Mouse (Mus musculus) neural tube, embryonic 11.5 days (tissue): ENCODE data around the gene Astn1. TPM values are rescaled to one million over a fixed set of nuclear protein-coding genes. Genes with fewer than 3 reads are reported as not detected.

Experiments used
- ATAC-seq: fragments of 200-750 bp; cut with Nextera tagmentation; 2 replicates; pipeline ENCODE4 v1.8.0; 2017; ENCODE audit warnings: moderate number of reproducible peaks, mild to moderate bottlenecking, moderate TSS enrichment, moderate library complexity; ENCODE audit not compliant: insufficient read depth, low FRiP score, low TSS enrichment
- DNase-seq: peaks from one replicate; pipeline ENCODE4 v3.0.0-alpha.2; 2015; ENCODE audit warnings: low spot score
- H3K27ac ChIP-seq: fragments of 300-500 bp; sonication (generic); 2 replicates; pipeline ENCODE4 v1.5.1; 2014; ENCODE audit warnings: low read depth, mild to moderate bottlenecking, low read length
- H3K27me3 ChIP-seq: fragments of 300-500 bp; sonication (generic); 2 replicates; pipeline ENCODE4 v1.6.1; 2014; ENCODE audit warnings: mild to moderate bottlenecking, low read length, mixed read lengths; ENCODE audit not compliant: control insufficient read depth, insufficient read depth
- H3K36me3 ChIP-seq: fragments of 300-500 bp; sonication (generic); 2 replicates; pipeline ENCODE4 v1.6.1; 2014; ENCODE audit warnings: mild to moderate bottlenecking, low read length, moderate library complexity, mixed read lengths; ENCODE audit not compliant: control insufficient read depth, insufficient read depth
- H3K4me1 ChIP-seq: fragments of 300-500 bp; sonication (generic); 2 replicates; pipeline ENCODE4 v1.6.1; 2014; ENCODE audit warnings: low read length, mixed read lengths; ENCODE audit not compliant: control insufficient read depth, insufficient read depth
- H3K4me2 ChIP-seq: fragments of 300-500 bp; sonication (generic); 2 replicates; pipeline ENCODE4 v1.6.1; 2014; ENCODE audit warnings: low read depth, mild to moderate bottlenecking, moderate library complexity
- H3K4me3 ChIP-seq: fragments of 300-500 bp; sonication (generic); 2 replicates; pipeline ENCODE4 v1.5.1; 2014; ENCODE audit warnings: low read depth, low read length
- H3K9ac ChIP-seq: fragments of 300-500 bp; sonication (generic); 2 replicates; pipeline ENCODE4 v1.6.1; 2014; ENCODE audit warnings: mild to moderate bottlenecking, low read length
- H3K9me3 ChIP-seq: fragments of 300-500 bp; sonication (generic); 2 replicates; pipeline ENCODE4 v1.6.1; 2016; ENCODE audit warnings: low read length; ENCODE audit not compliant: control insufficient read depth
- WGBS: fragments of 180-500 bp; shearing (Covaris S2); extraction: QIAGEN DNeasy Blood & Tissue Kit; methylation state at CpG from one replicate; pipeline ENCODE4 v1.1.7; 2014; 5-methylcytosine and 5-hydroxymethylcytosine counted together
- polyA plus RNA-seq: library from polyadenylated mRNA; unstranded; fragments of >200 nt; fragmentation: Nextera tagmentation; extraction: Ambion mirVana; gene quantifications from 2 replicates; pipeline ENCODE4 v1.2.1, GENCODE M21; 2014

Gene Astn1
- polyA plus RNA-seq, 1 experiment from 2014 or later = 15.8 TPM

DNA sequence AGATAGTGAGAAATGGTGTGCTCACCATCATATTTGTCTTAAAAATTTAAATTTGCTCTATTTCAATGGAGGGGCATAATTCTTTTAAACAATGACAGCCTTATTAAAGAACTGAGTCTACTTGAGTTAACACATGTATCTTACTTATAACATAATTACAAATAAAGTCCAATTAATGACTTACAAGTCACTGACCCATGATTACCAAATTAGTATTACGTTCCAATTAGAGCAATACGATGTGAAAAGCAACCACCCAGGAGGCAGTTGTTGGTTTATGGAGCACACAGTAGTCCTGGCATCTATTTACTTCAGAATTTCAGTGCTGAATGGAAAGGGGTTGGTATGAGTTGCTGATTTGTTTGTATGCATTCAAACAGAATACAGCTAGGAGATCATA is 237.4 kb downstream of the Astn1 start:
- Histone ChIP-seq H3K27ac (no peak overlapping the region), H3K36me3 (no peaks in the 10 kb centered on the region), H3K4me3 (no peak overlapping the region), H3K9ac (no peak overlapping the region), H3K27me3 (no peaks in the 10 kb centered on the region), H3K4me1 (no peaks in the 10 kb centered on the region), H3K9me3 (no peaks in the 10 kb centered on the region), H3K4me2 (no peak overlapping the region)
- ATAC-seq = no peak
- WGBS = 80% methylated on average over 2 of the region's 2 CpGs
- no peak for DNase-seq

DNA sequence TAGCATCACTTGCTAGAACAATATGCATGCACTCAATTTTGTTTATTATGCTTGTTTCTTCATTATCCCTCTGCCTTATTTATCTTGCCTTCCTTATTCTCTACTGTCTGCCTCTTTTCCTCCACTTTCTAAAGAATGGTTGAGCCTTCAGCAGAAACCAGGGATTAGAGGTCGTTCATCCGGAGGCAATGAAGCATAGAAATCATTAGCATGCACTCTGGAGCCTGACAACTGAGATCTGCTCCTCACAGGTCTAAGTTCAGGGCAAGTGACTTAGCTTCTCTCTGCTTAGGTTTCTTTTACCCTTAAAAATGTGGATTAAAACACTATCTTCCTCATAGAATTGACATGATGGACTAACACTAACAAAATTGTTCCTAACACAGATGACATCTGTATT is 241.0 kb downstream of the Astn1 start:
- H3K9ac ChIP-seq = no peak overlapping the region

DNA sequence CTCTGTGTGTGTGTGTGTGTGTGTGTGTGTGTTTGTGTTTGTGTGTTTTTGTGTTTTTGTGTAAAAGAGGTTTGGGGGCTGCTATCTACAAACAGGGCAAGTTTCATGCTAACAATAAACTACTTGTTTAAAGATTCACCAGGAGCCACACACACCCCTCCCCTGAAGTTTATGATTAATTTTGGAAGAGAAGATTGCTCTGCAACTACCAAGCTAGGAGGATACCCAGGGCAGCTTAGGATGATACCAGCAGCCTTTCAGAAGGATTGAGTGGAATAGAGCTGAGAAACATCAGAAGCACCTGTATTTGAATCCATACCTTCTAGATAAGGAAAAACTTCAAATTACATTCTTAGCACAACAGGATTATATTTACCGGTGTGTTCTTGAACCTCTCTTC is 242.1 kb downstream of the Astn1 start:
- Histone ChIP-seq H3K36me3 (no peaks in the 10 kb centered on the region), H3K27me3 (no peaks in the 10 kb centered on the region)
- 91% methylated on average over 1 of the region's 1 CpGs for WGBS

More for the DNA sequence above, 241.0 kb downstream of the Astn1 start:
- H3K4me3 ChIP-seq = no peak overlapping the region
- DNase-seq (no peak), ATAC-seq (no peak)
- H3K36me3 ChIP-seq = no peaks in the 10 kb centered on the region
- no peak overlapping the region for H3K27ac ChIP-seq
- H3K4me2 ChIP-seq = no peak overlapping the region
- H3K27me3 ChIP-seq = no peaks in the 10 kb centered on the region
- H3K9me3 ChIP-seq = no peaks in the 10 kb centered on the region
- WGBS = 47% methylated on average over 2 of the region's 2 CpGs
- H3K4me1 ChIP-seq = no peaks in the 10 kb centered on the region

DNA sequence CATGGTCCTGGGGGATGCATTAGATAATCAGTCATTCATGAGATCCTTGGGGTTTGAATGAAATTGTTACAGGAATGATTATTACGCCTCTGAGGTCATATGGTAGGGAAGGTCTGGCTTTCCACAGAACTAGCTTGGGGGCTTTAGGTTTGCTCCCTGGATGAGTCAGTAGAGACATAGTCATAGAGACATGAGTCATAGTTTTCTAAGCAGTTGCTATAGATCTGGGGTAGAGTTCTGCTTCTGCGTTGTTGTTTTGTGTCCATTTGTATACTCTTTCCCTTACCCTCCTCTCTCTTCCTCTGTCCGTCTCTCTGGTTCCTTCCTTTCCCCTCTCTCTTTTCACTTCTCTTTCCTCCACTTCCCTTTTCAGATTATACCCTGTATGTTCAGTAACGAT is 243.5 kb downstream of the Astn1 start:
- Histone ChIP-seq H3K4me1 (no peaks in the 10 kb centered on the region), H3K4me3 (no peak overlapping the region), H3K27ac (no peak overlapping the region), H3K9me3 (no peaks in the 10 kb centered on the region), H3K9ac (no peak overlapping the region), H3K4me2 (no peak overlapping the region), H3K36me3 (no peaks in the 10 kb centered on the region), H3K27me3 (no peaks in the 10 kb centered on the region)
- ATAC-seq = no peak
- DNase-seq = no peak
- 84% methylated on average over 4 of the region's 4 CpGs for WGBS

More for the DNA sequence above, 242.1 kb downstream of the Astn1 start:
- Histone ChIP-seq H3K4me2 (no peak overlapping the region), H3K4me1 (no peaks in the 10 kb centered on the region), H3K4me3 (no peak overlapping the region), H3K27ac (no peak overlapping the region), H3K9me3 (no peaks in the 10 kb centered on the region), H3K9ac (no peak overlapping the region)
- ATAC-seq (no peak), DNase-seq (no peak)

DNA sequence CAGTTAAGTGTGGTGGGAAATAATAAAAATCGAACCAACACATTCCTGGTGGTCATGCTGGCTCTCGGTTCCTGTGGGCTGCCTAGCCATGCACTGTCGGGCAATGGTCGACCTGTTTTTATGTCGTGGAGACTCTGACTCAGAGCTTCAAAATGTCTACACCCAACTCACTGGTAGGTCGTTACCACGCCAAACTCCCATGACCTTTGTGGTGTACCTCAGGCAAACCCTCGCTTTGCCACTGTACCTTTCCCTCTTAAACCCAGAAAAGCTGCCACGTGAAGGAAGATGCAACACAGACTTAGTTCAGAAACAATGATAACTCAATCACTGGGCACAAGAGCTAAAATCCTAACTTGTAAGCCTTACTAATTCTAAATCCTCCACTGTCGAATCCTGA is 244.3 kb downstream of the Astn1 start:
- 92% methylated on average over 10 of the region's 10 CpGs for WGBS
- no peak overlapping the region for H3K9ac ChIP-seq
- H3K27me3 ChIP-seq = no peaks in the 10 kb centered on the region
- ATAC-seq (no peak), DNase-seq (no peak)
- no peaks in the 10 kb centered on the region for H3K36me3 ChIP-seq
- no peaks in the 10 kb centered on the region for H3K9me3 ChIP-seq
- no peak overlapping the region for H3K4me2 ChIP-seq
- no peak overlapping the region for H3K4me3 ChIP-seq
- H3K27ac ChIP-seq = no peak overlapping the region
- H3K4me1 ChIP-seq = no peaks in the 10 kb centered on the region

DNA sequence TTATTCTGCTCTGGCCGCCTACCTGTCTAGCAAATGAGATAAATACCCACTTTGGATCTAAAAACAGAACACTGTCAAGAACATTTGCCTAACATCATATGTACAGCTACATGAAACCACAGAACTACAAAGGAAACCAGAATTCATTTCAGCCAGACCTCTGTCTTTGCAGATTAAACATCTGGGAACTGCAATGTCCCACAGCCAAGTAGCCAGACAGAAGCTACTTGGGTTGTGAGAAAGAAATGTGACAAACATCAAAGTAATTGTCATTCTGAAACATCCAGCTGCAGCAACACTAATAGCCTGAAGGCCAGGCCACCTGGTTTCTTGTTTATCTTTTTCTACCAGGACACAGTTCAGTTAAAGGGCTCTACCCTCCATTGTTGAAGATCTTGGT is 245.1 kb downstream of the Astn1 start:
- DNase-seq = no peak
- H3K4me3 ChIP-seq = no peak overlapping the region
- no peak overlapping the region for H3K27ac ChIP-seq
- H3K9ac ChIP-seq = no peak overlapping the region
- no peaks in the 10 kb centered on the region for H3K27me3 ChIP-seq
- 97% methylated on average over 1 of the region's 1 CpGs for WGBS
- no peak for ATAC-seq
- H3K4me2 ChIP-seq = no peak overlapping the region
- H3K4me1 ChIP-seq = no peaks in the 10 kb centered on the region
- H3K36me3 ChIP-seq = no peaks in the 10 kb centered on the region
- no peaks in the 10 kb centered on the region for H3K9me3 ChIP-seq

DNA sequence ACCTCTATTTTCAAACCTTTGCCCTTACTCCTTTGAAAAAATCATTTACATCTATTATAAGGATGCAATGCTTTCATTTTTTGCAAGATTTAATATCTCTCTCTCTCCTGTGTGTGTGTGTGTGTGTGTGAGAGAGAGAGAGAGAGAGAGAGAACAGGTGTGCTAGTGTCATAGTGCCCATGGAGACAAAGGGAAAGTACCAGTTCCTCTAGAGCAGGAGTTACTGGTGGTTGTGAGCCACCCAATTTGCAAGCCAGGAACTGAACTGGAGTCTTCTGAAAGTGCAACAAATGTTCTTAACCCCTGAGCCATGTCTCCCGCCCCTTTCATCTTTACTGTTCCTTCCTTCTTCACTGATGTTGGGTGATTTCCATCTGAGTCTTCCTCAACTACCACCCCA is 253.1 kb downstream of the Astn1 start:
- DNase-seq (no peak), ATAC-seq (no peak)
- Histone ChIP-seq H3K27ac (no peak overlapping the region), H3K27me3 (no peaks in the 10 kb centered on the region), H3K4me2 (no peak overlapping the region), H3K4me3 (no peak overlapping the region), H3K36me3 (no peaks in the 10 kb centered on the region), H3K9ac (no peak overlapping the region), H3K4me1 (no peaks in the 10 kb centered on the region), H3K9me3 (no peaks in the 10 kb centered on the region)
- WGBS = 84% methylated on average over 1 of the region's 1 CpGs

DNA sequence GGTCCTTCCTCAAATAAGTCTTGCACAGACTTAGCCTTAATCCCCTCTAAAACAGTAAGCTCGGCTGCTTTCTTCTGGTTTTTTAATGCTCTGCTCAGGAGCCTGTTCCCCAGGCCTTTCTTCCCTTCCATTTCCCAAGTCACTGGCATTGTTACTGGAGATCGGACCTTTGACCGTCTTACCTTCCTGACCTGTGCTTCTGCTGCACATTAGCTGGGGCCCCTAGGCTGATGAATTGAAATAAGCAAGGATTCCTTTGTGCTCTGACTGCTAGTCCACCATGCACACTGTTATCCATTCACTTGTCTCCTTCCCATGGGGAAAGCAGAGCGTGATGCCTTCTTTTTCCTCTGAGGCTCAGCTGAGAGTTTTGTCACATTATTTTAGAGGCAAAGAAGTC is 255.9 kb downstream of the Astn1 start:
- Histone ChIP-seq H3K27me3 (no peaks in the 10 kb centered on the region), H3K36me3 (no peaks in the 10 kb centered on the region), H3K4me2 (no peak overlapping the region), H3K4me1 (no peaks in the 10 kb centered on the region), H3K4me3 (no peak overlapping the region), H3K9me3 (no peaks in the 10 kb centered on the region), H3K27ac (no peak overlapping the region), H3K9ac (no peak overlapping the region)
- ATAC-seq (no peak), DNase-seq (no peak)
- WGBS = 69% methylated on average over 4 of the region's 4 CpGs

DNA sequence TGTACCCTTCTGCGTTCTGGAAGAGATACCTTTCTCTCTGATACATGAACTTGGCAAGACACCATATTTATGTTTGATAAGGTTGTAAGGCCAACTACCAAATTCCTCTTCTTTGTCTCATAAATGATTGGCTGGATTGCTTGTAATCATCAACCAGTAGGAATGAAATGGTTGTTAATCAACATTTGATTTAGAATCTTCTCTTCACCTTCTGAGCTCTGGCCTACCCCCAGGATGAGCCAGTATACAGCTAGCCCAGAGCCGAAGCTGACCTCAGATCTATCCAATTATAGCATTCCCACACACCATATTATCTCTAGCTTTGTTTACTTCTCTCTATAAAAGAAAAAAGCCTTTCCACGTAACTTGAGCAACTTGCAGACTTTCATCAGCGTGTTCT is 270.9 kb downstream of the Astn1 start:
- Histone ChIP-seq H3K4me1 (no peaks in the 10 kb centered on the region), H3K4me2 (no peak overlapping the region), H3K9ac (no peak overlapping the region), H3K27me3 (no peaks in the 10 kb centered on the region), H3K4me3 (no peak overlapping the region), H3K36me3 (no peaks in the 10 kb centered on the region), H3K9me3 (no peaks in the 10 kb centered on the region), H3K27ac (no peak overlapping the region)
- DNase-seq = no peak
- ATAC-seq = no peak
- 88% methylated on average over 4 of the region's 4 CpGs for WGBS
